Mouse (Mus musculus) forebrain, embryonic 15.5 days (tissue): Measurements from ENCODE around the gene Wnt1. TPM values are rescaled to one million over a fixed set of nuclear protein-coding genes. Genes with fewer than 3 reads are reported as not detected.

Experiments
- ATAC-seq: fragments of 200-750 bp; cut with Nextera tagmentation; replicated peaks from 2 replicates; pipeline ENCODE4 v1.8.0; 2017; ENCODE audit warnings: mild to moderate bottlenecking, moderate TSS enrichment, moderate library complexity
- H3K27ac ChIP-seq: fragments of 300-500 bp; sonication (generic); replicated peaks from 2 replicates; pipeline ENCODE4 v1.5.1; 2015; ENCODE audit warnings: mild to moderate bottlenecking, inconsistent platforms
- H3K27me3 ChIP-seq: fragments of 300-500 bp; sonication (generic); 2 replicates; pipeline ENCODE4 v1.6.1; 2015; ENCODE audit warnings: inconsistent platforms
- H3K36me3 ChIP-seq: fragments of 300-500 bp; sonication (generic); 2 replicates; pipeline ENCODE4 v1.6.1; 2015; ENCODE audit warnings: mild to moderate bottlenecking, inconsistent platforms
- H3K4me1 ChIP-seq: fragments of 300-500 bp; sonication (generic); 2 replicates; pipeline ENCODE4 v1.6.1; 2015; ENCODE audit warnings: inconsistent platforms
- H3K4me2 ChIP-seq: fragments of 300-500 bp; sonication (generic); replicated peaks from 2 replicates; pipeline ENCODE4 v1.6.1; 2015; ENCODE audit warnings: mild to moderate bottlenecking, inconsistent platforms
- H3K4me3 ChIP-seq: fragments of 300-500 bp; sonication (generic); 2 replicates; pipeline ENCODE4 v1.5.1; 2015; ENCODE audit warnings: mild to moderate bottlenecking, inconsistent platforms
- H3K9ac ChIP-seq: fragments of 300-500 bp; sonication (generic); replicated peaks from 2 replicates; pipeline ENCODE4 v1.6.1; 2015; ENCODE audit warnings: mild to moderate bottlenecking, inconsistent platforms
- H3K9me3 ChIP-seq: fragments of 300-500 bp; sonication (generic); 2 replicates; pipeline ENCODE4 v1.6.1; 2016; ENCODE audit warnings: inconsistent platforms
- WGBS: fragments of 180-500 bp; shearing (Covaris S2); methylation state at CpG from one replicate; pipeline ENCODE4 v1.1.7; 2015; ENCODE audit warnings: mixed read lengths; 5-methylcytosine and 5-hydroxymethylcytosine counted together
- polyA plus RNA-seq: library from polyadenylated mRNA; unstranded; fragments of >200 nt; fragmentation: Nextera tagmentation; extraction: Ambion mirVana; gene quantifications from 2 replicates; pipeline ENCODE4 v1.2.1, GENCODE M21; 2015

The Wnt1 gene
- polyA plus RNA-seq, 1 experiment from 2014 or later, result 0.25 TPM

DNA sequence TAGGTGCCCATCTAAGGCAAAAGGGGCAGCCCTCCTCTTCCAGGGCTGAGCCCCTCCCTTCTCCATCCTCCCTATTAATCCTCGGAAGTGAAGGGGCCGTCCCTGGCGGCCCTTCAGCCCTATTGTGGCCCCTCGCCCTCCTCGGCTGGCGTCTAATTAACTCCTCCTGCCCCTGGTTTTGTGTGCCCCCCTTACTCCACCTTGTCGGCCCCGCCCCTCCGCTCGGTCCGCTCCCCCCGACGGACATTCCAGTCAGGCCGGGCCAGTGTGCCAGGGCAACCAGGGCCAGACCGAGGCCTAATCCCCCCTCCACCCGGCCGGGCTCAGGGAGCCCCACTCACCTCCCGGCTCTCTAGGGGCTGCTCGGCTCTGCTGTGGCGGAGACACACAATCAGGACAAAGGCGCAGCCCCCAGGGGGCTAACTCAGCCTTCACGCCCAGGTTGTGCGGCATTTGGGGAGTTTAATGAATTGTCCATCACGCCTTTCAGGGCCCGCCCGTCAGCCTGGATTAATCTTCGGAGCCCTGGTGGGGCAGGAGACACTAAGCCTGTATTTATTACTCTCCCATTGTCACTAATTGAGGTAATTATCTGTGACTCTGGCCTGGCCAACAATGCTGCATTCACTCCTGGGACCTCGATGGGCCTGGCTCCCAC, 8.3 kb downstream of the Wnt1 start:
- H3K27me3 ChIP-seq, result peaks cover 95% of the 10 kb centered on the region
- peak overlapping the region; percentile 1; the same call in 1 of the 2 replicates for H3K4me2 ChIP-seq
- H3K36me3 ChIP-seq, result no peaks in the 10 kb centered on the region
- no peaks in the 10 kb centered on the region for H3K9me3 ChIP-seq
- ATAC-seq, result peak; percentile 77
- H3K27ac ChIP-seq, result no peak overlapping the region
- H3K4me3 ChIP-seq, result no peak overlapping the region
- H3K4me1 ChIP-seq, result peaks cover 17% of the 10 kb centered on the region
- WGBS, result under 1% methylated on average over 28 of the region's 28 CpGs
- H3K9ac ChIP-seq, result no peak overlapping the region

GRCm38 (mm10) chr15:98798903-98799302, 9.2 kb downstream of the Wnt1 start:
- WGBS, result 30% methylated on average over 3 of the region's 3 CpGs
- Histone ChIP-seq H3K4me1 (peaks cover 17% of the 10 kb centered on the region), H3K27me3 (peaks cover 95% of the 10 kb centered on the region), H3K27ac (no peak overlapping the region), H3K9me3 (no peaks in the 10 kb centered on the region), H3K36me3 (no peaks in the 10 kb centered on the region), H3K9ac (no peak overlapping the region), H3K4me2 (no peak overlapping the region), H3K4me3 (no peak overlapping the region)
- no peak for ATAC-seq

GRCm38 (mm10) chr15:98799396-98799795, 9.7 kb downstream of the Wnt1 start:
- no peak for ATAC-seq
- H3K4me3 ChIP-seq, result no peak overlapping the region
- peaks cover 94% of the 10 kb centered on the region for H3K27me3 ChIP-seq
- no peaks in the 10 kb centered on the region for H3K9me3 ChIP-seq
- H3K36me3 ChIP-seq, result no peaks in the 10 kb centered on the region
- H3K4me1 ChIP-seq, result peaks cover 19% of the 10 kb centered on the region
- no peak overlapping the region for H3K27ac ChIP-seq
- no peak overlapping the region for H3K4me2 ChIP-seq
- no peak overlapping the region for H3K9ac ChIP-seq
- WGBS, result 13% methylated on average over 12 of the region's 12 CpGs

GRCm38 (mm10) chr15:98802926-98803325, 13.3 kb downstream of the Wnt1 start:
- Histone ChIP-seq H3K9ac (no peak overlapping the region), H3K27ac (no peak overlapping the region), H3K4me1 (peaks cover 37% of the 10 kb centered on the region), H3K36me3 (no peaks in the 10 kb centered on the region), H3K4me2 (no peak overlapping the region), H3K27me3 (peaks cover 98% of the 10 kb centered on the region), H3K4me3 (no peak overlapping the region), H3K9me3 (no peaks in the 10 kb centered on the region)
- ATAC-seq, result no peak
- WGBS, result 3% methylated on average over 8 of the region's 8 CpGs

DNA sequence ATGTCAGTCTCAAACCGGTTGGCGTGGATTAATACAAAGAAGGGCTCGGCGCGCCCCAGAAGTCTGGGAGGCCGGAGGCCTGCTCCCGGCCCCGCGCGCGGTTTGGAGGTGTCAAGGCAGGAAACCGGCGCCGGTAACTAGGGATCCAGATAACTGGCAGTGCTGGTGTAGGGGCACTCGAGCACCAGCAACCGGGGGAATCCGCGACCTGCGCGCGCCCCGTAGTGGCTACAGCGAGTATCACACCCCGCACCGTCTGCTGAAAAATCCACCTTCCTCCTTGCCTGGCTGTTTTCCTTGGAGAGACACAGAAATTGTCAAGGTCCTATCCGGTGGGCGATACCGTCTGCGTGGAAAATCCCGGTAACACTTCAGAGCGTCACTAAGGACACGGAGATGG, 14.4 kb downstream of the Wnt1 start:
- H3K27me3 ChIP-seq, result peaks cover 98% of the 10 kb centered on the region
- no peak overlapping the region for H3K27ac ChIP-seq
- under 1% methylated on average over 32 of the region's 32 CpGs for WGBS
- no peak for ATAC-seq
- H3K36me3 ChIP-seq, result no peaks in the 10 kb centered on the region
- H3K4me3 ChIP-seq, result peak overlapping the region; percentile 24
- no peaks in the 10 kb centered on the region for H3K9me3 ChIP-seq
- peak overlapping the region; percentile 25; the same call in 1 of the 2 replicates for H3K9ac ChIP-seq
- peak overlapping the region; percentile 33 for H3K4me2 ChIP-seq
- H3K4me1 ChIP-seq, result peaks cover 41% of the 10 kb centered on the region

DNA sequence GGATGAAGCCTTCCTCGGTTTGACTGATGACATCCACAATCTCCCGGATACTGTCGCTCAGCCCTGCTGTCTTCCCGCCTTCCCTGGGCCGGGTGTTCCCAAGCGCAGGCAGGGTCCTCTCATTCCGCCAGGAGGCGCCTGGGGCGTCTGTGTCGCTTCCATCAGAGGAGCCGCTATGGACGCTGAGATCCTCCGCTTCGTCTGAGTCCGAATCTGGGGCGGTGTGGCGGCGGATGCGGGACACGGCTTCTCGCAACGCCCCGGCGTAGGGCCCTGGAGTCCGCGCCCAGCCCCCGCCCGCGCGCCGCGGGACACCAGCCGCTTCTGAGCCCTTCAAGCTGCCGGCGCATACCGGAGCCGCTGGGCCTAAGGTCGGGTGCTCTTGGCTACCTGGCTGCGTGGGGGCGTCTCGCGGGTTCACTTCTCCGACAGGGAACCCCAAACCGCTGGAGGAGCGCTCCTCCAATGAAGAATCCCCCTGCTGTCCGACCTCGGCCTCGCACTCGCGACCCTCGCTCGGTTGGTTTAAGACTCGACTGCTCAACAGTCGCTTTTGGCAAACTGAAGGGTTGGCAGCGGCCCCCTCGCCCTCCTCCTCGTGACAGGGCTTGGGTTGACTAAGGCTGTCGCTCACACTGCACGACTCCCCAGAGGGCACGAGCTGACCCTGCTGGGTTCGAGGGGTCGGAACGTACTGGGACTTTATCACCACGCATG, 15.8 kb downstream of the Wnt1 start:
- peak overlapping the region; percentile 75 for H3K4me2 ChIP-seq
- peak; percentile 53 for ATAC-seq
- WGBS, result under 1% methylated on average over 64 of the region's 64 CpGs
- H3K9me3 ChIP-seq, result no peaks in the 10 kb centered on the region
- H3K36me3 ChIP-seq, result no peaks in the 10 kb centered on the region
- peaks cover 42% of the 10 kb centered on the region for H3K4me1 ChIP-seq
- H3K27me3 ChIP-seq, result peaks cover 96% of the 10 kb centered on the region
- H3K4me3 ChIP-seq, result peak overlapping the region; percentile 50
- H3K9ac ChIP-seq, result peak overlapping the region; percentile 52
- no peak overlapping the region for H3K27ac ChIP-seq

GRCm38 (mm10) chr15:98806071-98806808, 16.6 kb downstream of the Wnt1 start:
- peak overlapping the region; percentile 50 for H3K4me3 ChIP-seq
- peak overlapping the region; percentile 75 for H3K4me2 ChIP-seq
- H3K27ac ChIP-seq, result no peak overlapping the region
- peaks cover 42% of the 10 kb centered on the region for H3K4me1 ChIP-seq
- no peak overlapping the region for H3K9ac ChIP-seq
- WGBS, result 5% methylated on average over 30 of the region's 30 CpGs
- no peaks in the 10 kb centered on the region for H3K9me3 ChIP-seq
- H3K36me3 ChIP-seq, result 0 out of 2 replicates have a peak, but pooled peaks cover 2% of the 10 kb centered on the region
- ATAC-seq, result no peak
- peaks cover 89% of the 10 kb centered on the region for H3K27me3 ChIP-seq

GRCm38 (mm10) chr15:98806809-98807770, 17.4 kb downstream of the Wnt1 start:
- Histone ChIP-seq H3K27ac (no peak overlapping the region), H3K4me3 (peak overlapping the region; percentile 50), H3K27me3 (peaks cover 80% of the 10 kb centered on the region), H3K4me1 (peaks cover 42% of the 10 kb centered on the region), H3K9ac (peak overlapping the region; percentile 17; the same call in 1 of the 2 replicates), H3K4me2 (peak overlapping the region; percentile 75), H3K36me3 (peaks cover 8% of the 10 kb centered on the region; the same call in 1 of the 2 replicates), H3K9me3 (no peaks in the 10 kb centered on the region)
- no peak for ATAC-seq
- WGBS, result under 1% methylated on average over 58 of the region's 58 CpGs

GRCm38 (mm10) chr15:98807895-98808650, 18.4 kb downstream of the Wnt1 start:
- peak; percentile 54 for ATAC-seq
- peak overlapping the region; percentile 50 for H3K4me3 ChIP-seq
- no peaks in the 10 kb centered on the region for H3K9me3 ChIP-seq
- peaks cover 42% of the 10 kb centered on the region for H3K4me1 ChIP-seq
- peaks cover 70% of the 10 kb centered on the region for H3K27me3 ChIP-seq
- WGBS, result under 1% methylated on average over 34 of the region's 34 CpGs
- peak overlapping the region; percentile 75 for H3K4me2 ChIP-seq
- peaks cover 18% of the 10 kb centered on the region for H3K36me3 ChIP-seq
- peak overlapping the region; percentile 39; the same call in 1 of the 2 replicates for H3K9ac ChIP-seq
- H3K27ac ChIP-seq, result no peak overlapping the region

DNA sequence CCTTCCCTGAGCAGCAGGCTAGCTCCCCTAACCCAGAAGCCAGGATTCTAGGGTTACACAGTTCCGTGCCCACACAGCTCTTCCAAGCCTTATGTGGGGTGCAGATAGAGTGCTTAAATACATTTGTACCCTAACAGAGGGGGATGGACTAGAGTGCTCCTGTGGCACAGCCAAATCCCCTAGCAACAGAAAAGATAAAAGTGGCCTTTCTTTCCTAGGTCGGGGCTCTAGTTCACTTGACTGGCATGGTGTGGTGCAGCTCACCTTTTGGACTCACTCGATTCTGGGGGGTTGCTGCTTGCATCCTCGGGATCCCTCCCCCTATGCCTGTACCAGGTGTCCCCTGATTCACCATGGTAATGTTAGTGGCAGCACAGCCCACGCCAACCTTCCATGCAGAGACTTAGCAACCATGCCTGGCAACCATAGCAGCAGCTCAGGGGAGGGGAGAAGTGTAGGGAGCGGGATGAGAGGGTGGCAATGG, 19.0 kb downstream of the Wnt1 start:
- no peak overlapping the region for H3K9ac ChIP-seq
- peaks cover 42% of the 10 kb centered on the region for H3K4me1 ChIP-seq
- no peak overlapping the region for H3K27ac ChIP-seq
- H3K4me2 ChIP-seq, result peak overlapping the region; percentile 75; the same call in 1 of the 2 replicates
- no peak for ATAC-seq
- H3K36me3 ChIP-seq, result peaks cover 24% of the 10 kb centered on the region
- H3K9me3 ChIP-seq, result no peaks in the 10 kb centered on the region
- H3K27me3 ChIP-seq, result peaks cover 64% of the 10 kb centered on the region
- peak overlapping the region; percentile 50 for H3K4me3 ChIP-seq
- WGBS, result 3% methylated on average over 6 of the region's 6 CpGs
